Mouse (Mus musculus): ENCODE results near the gene Bsg.

- TF ChIP-seq CTCF (IDR thresholded peaks at IDR 0.05; ENCODE audit: borderline replicate concordance, extremely low read depth, insufficient read depth, insufficient read length) (no peak), POLR2A (IDR thresholded peaks at IDR 0.05; ENCODE audit: borderline replicate concordance, extremely low read depth, insufficient read depth, insufficient read length, poor library complexity, severe bottlenecking) (no peak)
Observed at GRCm38 (mm10) chr10:79706406-79707094, 2.3 kb downstream of the Bsg start.

Measured in brain, embryonic 14.5 days (tissue).